Mouse (Mus musculus) liver, postnatal 0 days (tissue): ENCODE measurements around the gene Vwa7. TPM values are rescaled to one million over a fixed set of nuclear protein-coding genes. Genes with fewer than 3 reads are reported as not detected.

Experiments used
- ATAC-seq: fragments of 200-750 bp; cut with Nextera tagmentation; 2 replicates; pipeline ENCODE4 v1.8.0; 2017; ENCODE audit warnings: mild to moderate bottlenecking, moderate library complexity
- DNase-seq: peaks from one replicate; pipeline ENCODE4 v3.0.0-alpha.2; 2016
- H3K27ac ChIP-seq: fragments of 300-500 bp; sonication (generic); 2 replicates; pipeline ENCODE4 v1.5.1; 2014; ENCODE audit warnings: antibody characterized with exemption, moderate library complexity, mild to moderate bottlenecking, low read depth
- H3K27me3 ChIP-seq: fragments of 300-500 bp; sonication (generic); 2 replicates; pipeline ENCODE4 v1.6.1; 2014; ENCODE audit warnings: low read length, control low read depth, mixed read lengths; ENCODE audit not compliant: insufficient read depth
- H3K36me3 ChIP-seq: fragments of 300-500 bp; sonication (generic); replicated peaks from 2 replicates; pipeline ENCODE4 v1.6.1; 2014; ENCODE audit warnings: mild to moderate bottlenecking, control low read depth, low read length, moderate library complexity, mixed read lengths; ENCODE audit not compliant: insufficient read depth
- H3K4me1 ChIP-seq: fragments of 300-500 bp; sonication (generic); 2 replicates; pipeline ENCODE4 v1.6.1; 2014; ENCODE audit warnings: antibody characterized with exemption, mild to moderate bottlenecking, control low read depth; ENCODE audit not compliant: insufficient read depth
- H3K4me2 ChIP-seq: fragments of 300-500 bp; sonication (generic); 2 replicates; pipeline ENCODE4 v1.6.1; 2014; ENCODE audit warnings: low read depth, mild to moderate bottlenecking, low read length, moderate library complexity, mixed read lengths
- H3K4me3 ChIP-seq: fragments of 300-500 bp; sonication (generic); 2 replicates; pipeline ENCODE4 v1.5.1; 2014; ENCODE audit warnings: low read depth, low read length
- H3K9ac ChIP-seq: fragments of 300-500 bp; sonication (generic); replicated peaks from 2 replicates; pipeline ENCODE4 v1.6.1; 2014; ENCODE audit warnings: mild to moderate bottlenecking, moderate library complexity
- H3K9me3 ChIP-seq: fragments of 300-500 bp; sonication (generic); 2 replicates; pipeline ENCODE4 v1.6.1; 2016; ENCODE audit warnings: mild to moderate bottlenecking, control low read depth, low read length, mixed read lengths
- CTCF ChIP-seq: sonication (generic); IDR thresholded peaks from 2 replicates; pipeline ENCODE4 v1.5.1; 2016; ENCODE audit warnings: antibody characterized with exemption, low read depth
- EP300 ChIP-seq: IDR thresholded peaks from 2 replicates; pipeline ENCODE4 v1.6.1; 2016; ENCODE audit warnings: antibody characterized with exemption, low read depth, mild to moderate bottlenecking
- WGBS: fragments of 180-500 bp; shearing (Covaris S2); extraction: QIAGEN DNeasy Blood & Tissue Kit; methylation state at CpG from one replicate; pipeline ENCODE4 v1.1.7; 2014; ENCODE audit not compliant: insufficient replicate concordance; 5-methylcytosine and 5-hydroxymethylcytosine counted together
- polyA plus RNA-seq: library from polyadenylated mRNA; unstranded; fragments of >200 nt; fragmentation: Nextera tagmentation; extraction: Ambion mirVana; gene quantifications from 2 replicates; pipeline ENCODE4 v1.2.1, GENCODE M21; 2015

Vwa7 gene
- polyA plus RNA-seq, 1 experiment from 2014 or later: 0.12 TPM

DNA sequence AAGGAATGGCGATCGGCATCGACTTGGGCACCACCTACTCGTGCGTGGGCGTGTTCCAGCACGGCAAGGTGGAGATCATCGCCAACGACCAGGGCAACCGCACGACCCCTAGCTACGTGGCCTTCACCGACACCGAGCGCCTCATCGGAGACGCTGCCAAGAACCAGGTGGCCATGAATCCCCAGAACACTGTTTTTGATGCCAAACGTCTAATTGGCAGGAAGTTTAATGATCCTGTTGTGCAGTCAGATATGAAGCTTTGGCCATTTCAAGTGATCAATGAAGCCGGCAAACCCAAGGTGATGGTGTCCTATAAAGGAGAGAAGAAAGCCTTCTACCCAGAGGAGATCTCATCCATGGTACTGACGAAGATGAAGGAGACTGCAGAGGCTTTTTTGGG, 39.4 kb upstream of the Vwa7 start:
- no peak overlapping the region for H3K9ac ChIP-seq
- 92% methylated on average over 20 of the region's 20 CpGs for WGBS
- no peak overlapping the region for H3K4me2 ChIP-seq
- no peak overlapping the region for H3K4me3 ChIP-seq
- DNase-seq (no peak), ATAC-seq (no peak)
- peaks cover 19% of the 10 kb centered on the region for H3K4me1 ChIP-seq
- H3K27me3 ChIP-seq: peaks cover 5% of the 10 kb centered on the region; the same call in 1 of the 2 replicates
- H3K36me3 ChIP-seq: no peaks in the 10 kb centered on the region
- no peak overlapping the region for H3K27ac ChIP-seq
- no peaks in the 10 kb centered on the region for H3K9me3 ChIP-seq
- no peak for TF ChIP-seq EP300
- TF ChIP-seq CTCF: no peak

DNA sequence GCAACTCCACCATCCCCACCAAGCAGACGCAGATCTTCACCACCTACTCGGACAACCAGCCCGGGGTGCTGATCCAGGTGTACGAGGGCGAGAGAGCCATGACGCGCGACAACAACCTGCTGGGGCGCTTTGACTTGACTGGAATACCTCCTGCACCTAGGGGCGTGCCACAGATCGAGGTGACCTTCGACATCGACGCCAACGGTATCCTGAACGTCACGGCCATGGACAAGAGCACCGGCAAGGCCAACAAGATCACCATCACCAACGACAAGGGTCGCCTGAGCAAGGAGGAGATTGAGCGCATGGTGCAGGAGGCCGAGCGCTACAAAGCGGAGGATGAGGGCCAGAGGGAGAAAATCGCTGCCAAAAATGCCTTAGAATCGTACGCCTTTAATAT, 38.1 kb upstream of the Vwa7 start:
- no peak for TF ChIP-seq CTCF
- TF ChIP-seq EP300: no peak
- no peaks in the 10 kb centered on the region for H3K27me3 ChIP-seq
- peaks cover 15% of the 10 kb centered on the region for H3K4me1 ChIP-seq
- DNase-seq: no peak
- no peak for ATAC-seq
- no peaks in the 10 kb centered on the region for H3K9me3 ChIP-seq
- no peak overlapping the region for H3K4me2 ChIP-seq
- 89% methylated on average over 27 of the region's 27 CpGs for WGBS
- no peak overlapping the region for H3K9ac ChIP-seq
- H3K36me3 ChIP-seq: no peaks in the 10 kb centered on the region
- no peak overlapping the region for H3K4me3 ChIP-seq
- H3K27ac ChIP-seq: no peak overlapping the region

DNA sequence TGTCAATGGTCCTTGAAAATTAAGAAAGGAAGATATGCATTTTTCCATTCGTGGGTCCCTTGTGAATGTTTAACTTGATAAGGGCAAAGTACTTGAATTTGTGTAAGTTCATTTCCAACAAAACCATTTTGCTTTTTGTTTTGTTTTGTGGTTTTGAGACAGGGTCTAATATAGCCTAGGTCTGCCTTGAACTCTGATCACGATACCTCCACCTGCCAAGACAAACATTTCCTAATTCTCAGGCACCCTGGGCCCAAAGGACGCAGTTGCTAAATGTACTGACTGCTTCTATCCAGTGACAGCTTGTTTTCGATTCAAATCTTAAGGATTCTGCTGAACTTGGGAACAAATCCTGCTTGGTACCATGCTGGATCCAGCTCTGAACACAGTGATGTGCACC, 36.7 kb upstream of the Vwa7 start:
- 61% methylated on average over 4 of the region's 4 CpGs for WGBS
- H3K9ac ChIP-seq: no peak overlapping the region
- peak; percentile 61 for TF ChIP-seq EP300
- TF ChIP-seq CTCF: no peak

DNA sequence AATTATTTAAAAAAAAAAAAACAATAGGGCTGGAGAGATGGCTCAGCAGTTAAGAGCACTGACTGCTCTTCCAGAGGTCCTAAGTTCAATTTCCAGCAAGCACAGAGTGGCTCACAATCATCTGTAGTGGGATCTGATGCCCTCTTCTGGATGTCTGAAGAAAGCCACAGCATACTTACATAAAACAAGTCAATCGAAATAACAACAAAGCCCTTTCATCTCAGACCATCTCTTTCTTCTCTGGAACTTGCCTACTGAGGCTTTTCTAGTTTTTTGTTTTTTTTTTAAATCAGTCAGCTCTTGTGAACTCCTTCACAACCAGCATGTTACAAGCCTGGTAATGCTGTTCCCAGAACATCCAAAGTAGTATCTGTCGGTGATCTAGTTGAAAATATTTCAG, 35.7 kb upstream of the Vwa7 start:
- Histone ChIP-seq H3K27me3 (no peaks in the 10 kb centered on the region), H3K27ac (peak overlapping the region; percentile 91), H3K4me3 (peak overlapping the region; percentile 71), H3K9me3 (no peaks in the 10 kb centered on the region), H3K4me2 (peak overlapping the region; percentile 81), H3K36me3 (peaks cover 3% of the 10 kb centered on the region), H3K4me1 (peaks cover 15% of the 10 kb centered on the region), H3K9ac (peak overlapping the region; percentile 80)
- TF ChIP-seq EP300: no peak
- TF ChIP-seq CTCF: peak; percentile 82
- no peak for DNase-seq
- no peak for ATAC-seq
- WGBS: 14% methylated on average over 2 of the region's 2 CpGs

More for the DNA sequence above, 36.7 kb upstream of the Vwa7 start:
- Histone ChIP-seq H3K4me1 (peaks cover 15% of the 10 kb centered on the region), H3K36me3 (no peaks in the 10 kb centered on the region), H3K4me2 (0 out of 2 replicates have a peak overlapping the region, but pooled peaks have one; percentile 81), H3K4me3 (no peak overlapping the region), H3K27me3 (no peaks in the 10 kb centered on the region), H3K27ac (peak overlapping the region; percentile 71), H3K9me3 (no peaks in the 10 kb centered on the region)
- ATAC-seq (peak; percentile 40), DNase-seq (no peak)

DNA sequence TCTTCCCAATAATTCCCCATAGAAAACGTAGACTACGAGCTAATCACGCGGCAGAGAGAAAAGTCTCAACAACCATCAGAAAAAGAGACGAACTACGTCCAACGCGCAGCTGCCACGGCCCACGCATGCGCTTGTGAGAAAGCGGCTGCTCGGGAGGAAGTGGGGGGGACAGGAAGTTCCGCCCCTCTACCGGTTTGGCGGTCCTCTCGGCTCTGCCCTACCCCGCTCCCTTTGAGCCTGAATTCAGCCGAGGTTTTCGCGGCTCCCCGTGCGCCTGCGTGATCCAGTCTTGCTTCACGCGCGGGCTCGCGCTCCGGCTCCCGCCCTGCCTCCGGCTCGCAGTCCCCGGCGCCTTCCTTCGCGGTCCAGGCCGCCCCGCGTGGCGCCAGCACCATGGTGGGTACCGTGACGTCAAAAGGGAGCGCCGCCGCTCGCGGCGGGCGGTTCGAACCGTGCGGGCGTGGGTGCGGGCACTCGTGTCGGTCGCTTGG, 34.6 kb upstream of the Vwa7 start, which contains the start of gene Lsm2:
Lsm2 (plus strand) TSS at position 173 of the 491 bp plus-strand sequence.
- peak; percentile 92 for DNase-seq
- WGBS: under 1% methylated on average over 52 of the region's 58 CpGs
- no peaks in the 10 kb centered on the region for H3K9me3 ChIP-seq
- TF ChIP-seq EP300 (no peak), CTCF (peak; percentile 20; the same call in 1 of the 2 replicates)
- ATAC-seq: peak; percentile 92
- peak within 1 kb of the TSS; percentile 81 for H3K4me2 ChIP-seq
- no peaks in the 10 kb centered on the region for H3K27me3 ChIP-seq
- H3K27ac ChIP-seq: peak within 1 kb of the TSS; percentile 91
- peak within 1 kb of the TSS; percentile 80 for H3K9ac ChIP-seq
- H3K4me1 ChIP-seq: peaks cover 15% of the 10 kb centered on the region
- peaks cover 14% of the 10 kb centered on the region for H3K36me3 ChIP-seq
- H3K4me3 ChIP-seq: peak within 1 kb of the TSS; percentile 71

DNA sequence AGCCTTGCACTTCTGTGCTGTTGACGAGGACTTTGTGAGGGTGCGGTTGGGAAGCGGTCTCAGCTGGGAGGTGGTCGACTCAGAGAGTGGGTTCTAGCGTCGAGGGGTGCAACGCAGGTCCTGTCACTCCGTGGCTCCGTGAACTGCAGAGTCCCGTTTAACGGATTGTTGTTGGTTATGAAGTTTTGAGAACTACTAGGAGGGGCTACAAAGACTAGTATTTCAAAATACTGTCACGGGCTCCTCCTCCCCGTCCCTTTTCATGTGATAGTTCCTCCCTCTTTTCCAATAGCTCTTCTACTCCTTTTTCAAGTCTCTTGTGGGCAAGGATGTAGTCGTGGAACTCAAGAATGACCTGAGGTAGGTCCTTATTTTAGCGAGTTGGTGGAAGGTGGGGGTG, 34.1 kb upstream of the Vwa7 start:
- Histone ChIP-seq H3K4me1 (peaks cover 15% of the 10 kb centered on the region), H3K9me3 (no peaks in the 10 kb centered on the region), H3K27ac (peak overlapping the region; percentile 91), H3K9ac (peak overlapping the region; percentile 80), H3K4me2 (peak overlapping the region; percentile 81), H3K36me3 (peaks cover 14% of the 10 kb centered on the region), H3K27me3 (no peaks in the 10 kb centered on the region), H3K4me3 (peak overlapping the region; percentile 71)
- WGBS: under 1% methylated on average over 15 of the region's 15 CpGs
- DNase-seq: no peak
- peak; percentile 16 for ATAC-seq
- TF ChIP-seq EP300: no peak
- TF ChIP-seq CTCF: no peak
